Mouse (Mus musculus): ENCODE measurements around the gene Ubl4b. TPM values are rescaled to one million over a fixed set of nuclear protein-coding genes. Genes with fewer than 3 reads are reported as not detected.

Ubl4b gene
- 0.12 TPM in 1 of 2 replicates, not detected in the other for polyA plus RNA-seq (2016; fragmentation: Nextera tagmentation; extraction: Ambion mirVana)

GRCm38 (mm10) chr3:107554842-107555241, at the start of gene Ubl4b:
TSS of gene Ubl4b (minus strand) at chr3:107555073.
- Histone ChIP-seq H3K27me3 (ENCODE audit: low read depth, poor library complexity, severe bottlenecking) (peaks cover 11% of the 10 kb centered on the region; the same call in 1 of the 2 replicates), H3K4me1 (peaks cover 7% of the 10 kb centered on the region), H3K36me3 (no peaks in the 10 kb centered on the region), H3K27ac (replicated peaks) (no peak within 1 kb of the TSS), H3K4me3 (no peak within 1 kb of the TSS), H3K9me3 (replicated peaks) (no peaks in the 10 kb centered on the region)
- whole genome bisulfite sequencing, result 87% methylated on average over 2 of the region's 2 CpGs
- DNase-seq (ENCODE audit: low spot score), result no peak

- DNase-seq (ENCODE audit: low spot score), result no peak
- WGBS, result 37% methylated on average over 6 of the region's 6 CpGs
- no peak overlapping the region for H3K4me3 ChIP-seq
- no peak overlapping the region for H3K27ac ChIP-seq (replicated peaks)
- H3K27me3 ChIP-seq (ENCODE audit: low read depth, poor library complexity, severe bottlenecking), result peaks cover 85% of the 10 kb centered on the region
- H3K9me3 ChIP-seq (replicated peaks), result no peaks in the 10 kb centered on the region
- peaks cover 25% of the 10 kb centered on the region for H3K4me1 ChIP-seq
- no peaks in the 10 kb centered on the region for H3K36me3 ChIP-seq
Measured at GRCm38 (mm10) chr3:107600127-107600526, 45.3 kb upstream of the Ubl4b start.

GRCm38 (mm10) chr3:107597586-107598389, 42.9 kb upstream of the Ubl4b start:
- peak; percentile 47 for DNase-seq (ENCODE audit: low spot score)
- WGBS, result 3% methylated on average over 22 of the region's 22 CpGs
- Histone ChIP-seq H3K4me1 (peaks cover 32% of the 10 kb centered on the region), H3K27ac (replicated peaks) (no peak overlapping the region), H3K36me3 (no peaks in the 10 kb centered on the region), H3K4me3 (no peak overlapping the region; the same call in 1 of the 2 replicates), H3K9me3 (replicated peaks) (no peaks in the 10 kb centered on the region), H3K27me3 (ENCODE audit: low read depth, poor library complexity, severe bottlenecking) (peaks cover 97% of the 10 kb centered on the region)

- Histone ChIP-seq H3K36me3 (no peaks in the 10 kb centered on the region), H3K27ac (replicated peaks) (no peak overlapping the region), H3K9me3 (replicated peaks) (no peaks in the 10 kb centered on the region), H3K4me1 (peaks cover 32% of the 10 kb centered on the region), H3K27me3 (ENCODE audit: low read depth, poor library complexity, severe bottlenecking) (peaks cover 100% of the 10 kb centered on the region), H3K4me3 (no peak overlapping the region)
- WGBS, result under 1% methylated on average over 24 of the region's 24 CpGs
- DNase-seq (ENCODE audit: low spot score), result no peak
Measured at GRCm38 (mm10) chr3:107597134-107597533, 42.3 kb upstream of the Ubl4b start.

GRCm38 (mm10) chr3:107596559-107596958, 41.7 kb upstream of the Ubl4b start:
- Histone ChIP-seq H3K27ac (replicated peaks) (no peak overlapping the region), H3K4me1 (peaks cover 32% of the 10 kb centered on the region), H3K9me3 (replicated peaks) (no peaks in the 10 kb centered on the region), H3K36me3 (no peaks in the 10 kb centered on the region), H3K27me3 (ENCODE audit: low read depth, poor library complexity, severe bottlenecking) (peaks cover 100% of the 10 kb centered on the region), H3K4me3 (peak overlapping the region; percentile 56)
- under 1% methylated on average over 26 of the region's 26 CpGs for WGBS
- peak; percentile 68 for DNase-seq (ENCODE audit: low spot score)

GRCm38 (mm10) chr3:107595938-107596461, 41.1 kb upstream of the Ubl4b start:
- WGBS, result under 1% methylated on average over 34 of the region's 34 CpGs

GRCm38 (mm10) chr3:107595264-107595937, 40.5 kb upstream of the Ubl4b start:
- WGBS, result under 1% methylated on average over 50 of the region's 50 CpGs
- H3K4me3 ChIP-seq, result peak overlapping the region; percentile 56
- H3K9me3 ChIP-seq (replicated peaks), result no peaks in the 10 kb centered on the region
- peak overlapping the region; percentile 64 for H3K27ac ChIP-seq (replicated peaks)
- no peaks in the 10 kb centered on the region for H3K36me3 ChIP-seq
- peaks cover 97% of the 10 kb centered on the region for H3K27me3 ChIP-seq (ENCODE audit: low read depth, poor library complexity, severe bottlenecking)
- peak; percentile 71 for DNase-seq (ENCODE audit: low spot score)
- peaks cover 32% of the 10 kb centered on the region for H3K4me1 ChIP-seq

More at GRCm38 (mm10) chr3:107595938-107596461, 41.1 kb upstream of the Ubl4b start:
- Histone ChIP-seq H3K4me1 (peaks cover 32% of the 10 kb centered on the region), H3K27me3 (ENCODE audit: low read depth, poor library complexity, severe bottlenecking) (peaks cover 100% of the 10 kb centered on the region), H3K27ac (replicated peaks) (no peak overlapping the region; the same call in 1 of the 2 replicates), H3K9me3 (replicated peaks) (no peaks in the 10 kb centered on the region), H3K4me3 (peak overlapping the region; percentile 56), H3K36me3 (no peaks in the 10 kb centered on the region)
- peak; percentile 67 for DNase-seq (ENCODE audit: low spot score)

GRCm38 (mm10) chr3:107594662-107595263, 39.9 kb upstream of the Ubl4b start, which contains the start of gene Alx3:
TSS of gene Alx3 (plus strand) at chr3:107595031.
- Histone ChIP-seq H3K27ac (replicated peaks) (peak within 1 kb of the TSS; percentile 64), H3K36me3 (no peaks in the 10 kb centered on the region), H3K4me3 (peak within 1 kb of the TSS; percentile 56), H3K9me3 (replicated peaks) (no peaks in the 10 kb centered on the region), H3K27me3 (ENCODE audit: low read depth, poor library complexity, severe bottlenecking) (peaks cover 97% of the 10 kb centered on the region), H3K4me1 (peaks cover 32% of the 10 kb centered on the region)
- WGBS, result 1% methylated on average over 46 of the region's 46 CpGs
- DNase-seq (ENCODE audit: low spot score), result no peak

GRCm38 (mm10) chr3:107593632-107594031, 38.8 kb upstream of the Ubl4b start:
- 61% methylated on average over 2 of the region's 2 CpGs for WGBS
- DNase-seq (ENCODE audit: low spot score), result no peak
- Histone ChIP-seq H3K4me1 (peaks cover 32% of the 10 kb centered on the region), H3K9me3 (replicated peaks) (no peaks in the 10 kb centered on the region), H3K36me3 (no peaks in the 10 kb centered on the region), H3K27me3 (ENCODE audit: low read depth, poor library complexity, severe bottlenecking) (peaks cover 96% of the 10 kb centered on the region), H3K27ac (replicated peaks) (no peak overlapping the region), H3K4me3 (no peak overlapping the region)

- peaks cover 96% of the 10 kb centered on the region for H3K27me3 ChIP-seq (ENCODE audit: low read depth, poor library complexity, severe bottlenecking)
- no peak overlapping the region for H3K4me3 ChIP-seq
- H3K36me3 ChIP-seq, result no peaks in the 10 kb centered on the region
- H3K9me3 ChIP-seq (replicated peaks), result no peaks in the 10 kb centered on the region
- no peak for DNase-seq (ENCODE audit: low spot score)
- WGBS, result 60% methylated on average over 1 of the region's 1 CpGs
- H3K27ac ChIP-seq (replicated peaks), result no peak overlapping the region
- H3K4me1 ChIP-seq, result peaks cover 22% of the 10 kb centered on the region
Measured at GRCm38 (mm10) chr3:107591612-107592011, 36.7 kb upstream of the Ubl4b start.

GRCm38 (mm10) chr3:107586504-107586903, 31.6 kb upstream of the Ubl4b start:
- H3K9me3 ChIP-seq (replicated peaks), result no peaks in the 10 kb centered on the region
- H3K4me1 ChIP-seq, result peaks cover 20% of the 10 kb centered on the region
- no peak overlapping the region for H3K27ac ChIP-seq (replicated peaks)
- no peak for DNase-seq (ENCODE audit: low spot score)
- peaks cover 96% of the 10 kb centered on the region for H3K27me3 ChIP-seq (ENCODE audit: low read depth, poor library complexity, severe bottlenecking)
- no peaks in the 10 kb centered on the region for H3K36me3 ChIP-seq
- no peak overlapping the region for H3K4me3 ChIP-seq
- WGBS, result 82% methylated on average over 6 of the region's 6 CpGs

GRCm38 (mm10) chr3:107583893-107584292, 29.0 kb upstream of the Ubl4b start:
- Histone ChIP-seq H3K9me3 (replicated peaks) (no peaks in the 10 kb centered on the region), H3K36me3 (no peaks in the 10 kb centered on the region), H3K4me3 (no peak overlapping the region), H3K4me1 (peaks cover 28% of the 10 kb centered on the region), H3K27ac (replicated peaks) (no peak overlapping the region), H3K27me3 (ENCODE audit: low read depth, poor library complexity, severe bottlenecking) (peaks cover 99% of the 10 kb centered on the region)
- DNase-seq (ENCODE audit: low spot score), result no peak
- WGBS, result 7% methylated on average over 1 of the region's 1 CpGs

Data from midbrain, embryonic 10.5 days (tissue).